Mouse (Mus musculus): ENCODE data around the gene Lypd3.

- TF ChIP-seq CTCF (IDR thresholded peaks at IDR 0.05; ENCODE audit: low read depth) (no peak), EP300 (IDR thresholded peaks at IDR 0.05; ENCODE audit: low read depth) (no peak)
Measured at GRCm38 (mm10) chr7:24605561-24605960, 30.8 kb upstream of the Lypd3 start.

All from liver, postnatal 0 days (tissue).